Mouse (Mus musculus) common myeloid progenitor, adult 5-6 weeks (primary cell): ENCODE measurements around the gene Ggn. TPM values are rescaled to one million over a fixed set of nuclear protein-coding genes. Genes with fewer than 3 reads are reported as not detected.
A peak's percentile ranks its signal among the peaks of the same experiment; 100 is the strongest.
"Not testable (repeated sequence)": the region's sequence is repeated elsewhere in the genome, so short reads cannot be mapped to it uniquely, and the experiment has no call there.

Experiments
- ATAC-seq: replicated peaks from 2 replicates; pipeline ENCODE4 v1.8.0; 2016; ENCODE audit warnings: low read depth, mild to moderate bottlenecking, moderate TSS enrichment, inconsistent platforms; ENCODE audit not compliant: poor library complexity, severe bottlenecking
- total RNA-seq: library from RNA; stranded (forward); fragments of 200-1000, 187-1606 nt; gene quantifications from 2 replicates; pipeline ENCODE4 v1.2.3, GENCODE M21; 2017

Ggn gene
- total RNA-seq, 1 experiment from 2014 or later: 1.6 TPM

DNA sequence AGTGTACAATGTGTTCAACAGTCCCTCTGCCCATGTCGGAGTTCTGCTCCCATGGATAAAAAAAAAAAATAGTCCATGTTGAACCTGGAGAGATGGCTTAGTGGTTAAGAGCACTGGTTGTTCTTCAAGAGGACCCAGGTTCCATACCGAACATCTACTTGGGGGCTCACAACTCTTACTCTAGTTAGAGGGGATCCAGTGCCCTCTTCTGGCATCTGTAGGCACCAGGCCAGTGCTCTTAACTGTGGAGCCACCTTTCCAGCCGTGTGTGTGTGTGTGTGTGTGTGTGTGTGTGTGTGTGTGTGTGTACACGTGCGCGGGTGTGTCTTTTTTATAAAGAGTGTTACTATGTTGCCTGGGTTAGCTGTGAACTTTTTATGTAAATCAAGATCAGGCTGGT, 32.6 kb downstream of the Ggn start:
- ATAC-seq: no peak

GRCm38 (mm10) chr7:29211013-29211412, 41.0 kb downstream of the Ggn start:
- peak; percentile 57; the same call in 1 of the 2 replicates for ATAC-seq

GRCm38 (mm10) chr7:29211415-29212198, 41.6 kb downstream of the Ggn start:
- peak; percentile 87 for ATAC-seq

GRCm38 (mm10) chr7:29212199-29212765, 42.3 kb downstream of the Ggn start:
- peak; percentile 8; the same call in 1 of the 2 replicates for ATAC-seq

- not testable (repeated sequence) for ATAC-seq
Measured at GRCm38 (mm10) chr7:29212775-29213560, 43.0 kb downstream of the Ggn start.

GRCm38 (mm10) chr7:29213675-29214082, 43.7 kb downstream of the Ggn start, which contains the start of gene Catsperg1:
Catsperg1 (minus strand) TSS chr7:29214035.
- no peak for ATAC-seq

DNA sequence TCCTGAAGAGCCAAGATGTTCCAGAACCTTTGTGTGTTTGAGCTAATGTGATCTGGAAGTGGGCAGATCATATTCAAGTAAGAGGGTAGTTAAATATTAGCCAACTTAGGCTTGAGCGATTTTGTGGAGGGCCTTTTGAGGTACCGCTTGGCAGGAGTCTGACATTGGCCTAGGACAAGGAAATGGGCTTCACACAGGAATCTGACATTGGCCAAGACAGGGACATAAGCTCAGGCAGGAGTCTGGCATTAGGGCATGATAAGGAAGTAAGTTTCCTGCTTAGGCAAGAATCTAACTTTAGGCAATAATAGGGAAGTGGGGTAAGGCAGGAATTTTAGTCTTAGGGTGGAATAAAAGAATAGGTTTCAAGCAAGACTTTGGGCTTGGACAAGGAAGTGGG, 44.2 kb downstream of the Ggn start:
- no peak for ATAC-seq

DNA sequence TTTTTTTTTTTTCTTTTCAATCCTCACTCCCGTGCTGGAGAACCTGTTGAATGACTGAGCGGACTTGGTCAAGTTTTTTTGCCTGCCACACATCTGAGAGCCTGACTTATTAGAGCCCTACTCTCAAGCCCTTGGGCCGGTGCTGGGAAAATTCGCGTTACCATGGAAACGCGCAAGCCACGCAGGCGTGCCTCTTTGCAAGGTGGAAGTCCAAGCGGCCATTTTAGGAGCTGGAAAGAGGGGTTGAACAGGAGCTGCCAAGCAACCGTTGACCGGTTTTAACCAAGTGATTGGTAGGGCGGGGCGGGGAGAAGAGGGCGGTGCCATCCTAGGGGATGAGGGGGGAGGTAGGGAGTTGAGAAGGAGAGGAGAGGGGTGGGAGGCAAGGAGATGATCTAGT, 44.8 kb downstream of the Ggn start:
- ATAC-seq: no peak

Other genes with a start within 250 kb of the Ggn start
- gene Actn4, start 207.9 kb upstream of the Ggn start, total RNA-seq: 42.6 and 76.9 TPM in 2 replicates
- 417 and 491 TPM in 2 replicates for gene Eif3k, start 188.3 kb upstream of the Ggn start, total RNA-seq
- gene Map4k1, start 188.2 kb upstream of the Ggn start, total RNA-seq: 65.8 and 72.9 TPM in 2 replicates
- 0.19 and 2.5 TPM in 2 replicates for gene Ryr1, start 45.0 kb upstream of the Ggn start, total RNA-seq
- gene Rasgrp4, start 35.4 kb upstream of the Ggn start, total RNA-seq: 0.41 and 0.63 TPM in 2 replicates
- gene Fam98c, start 14.0 kb upstream of the Ggn start, total RNA-seq: 23.2 and 28.2 TPM in 2 replicates
- 1.2 and 3.8 TPM in 2 replicates for gene Spred3, start 201 bp downstream of the Ggn start, total RNA-seq
- gene Psmd8, start 10.5 kb downstream of the Ggn start, total RNA-seq: 130 and 171 TPM in 2 replicates
- gene Catsperg1, start 43.8 kb downstream of the Ggn start, total RNA-seq: 0.73 and 1.0 TPM in 2 replicates
- gene Kcnk6, start 62.3 kb downstream of the Ggn start, total RNA-seq: 1.3 and 1.6 TPM in 2 replicates
- gene Yif1b, start 68.1 kb downstream of the Ggn start, total RNA-seq: 29.2 and 31.3 TPM in 2 replicates
- 1.8 and 12.1 TPM in 2 replicates for gene 2200002D01Rik, start 78.3 kb downstream of the Ggn start, total RNA-seq
- 25.3 and 28.6 TPM in 2 replicates for gene Spint2, start 111.7 kb downstream of the Ggn start, total RNA-seq
- gene Ppp1r14a, start 119.1 kb downstream of the Ggn start, total RNA-seq: not detected in 2 replicates
- gene Dpf1, start 133.7 kb downstream of the Ggn start, total RNA-seq: 3.2 TPM in 1 of 2 replicates, not detected in the other